16 mouse cellular contexts compared by ENCODE assay signal in genomic region chr11:74439202-74439601, GRCm38 (mm10).
DNase-seq lines count a peak whose midpoint lies in the region; ATAC-seq lines count a peak whose summit lies in the region.
"Had no signal": no experiment of that assay in that cellular context is flagged by ENCODE, and none has a peak within 500 bp of the region (broad histone marks: within the 10 kb centered on the region; RNA-seq: fewer than 3 reads in every experiment).

No protein-coding gene starts in this region.

- 36% methylated on average over 6 of the region's 6 CpGs for WGBS in kidney, embryonic 14.5 days
- WGBS in hindbrain, embryonic 12.5 days: 70% methylated on average over 6 of the region's 6 CpGs

- no peak for DNase-seq in kidney, adult 18-20 months
- peak; percentile 37 to 41 for DNase-seq in urinary bladder, postnatal 36 days (ENCODE audit: low spot score in 2 of 2)
- DNase-seq in urinary bladder, adult 2 months (ENCODE audit: low spot score): no peak
- DNase-seq in brain, adult 2 months (ENCODE audit: low read depth, low spot score): peak; percentile 59
- no peak for DNase-seq in gastrocnemius, adult 18-20 months (ENCODE audit: low spot score)
- DNase-seq: cerebellum, postnatal 25 days; gastrocnemius, postnatal 14 days; kidney, adult 2 months; right cerebral cortex, postnatal 25 days; thymus, postnatal 4 days had no signal

- no peak overlapping the region for H3K4me3 ChIP-seq in kidney, embryonic 14.5 days (ENCODE audit: low read length)
- no peak overlapping the region for H3K4me3 ChIP-seq in hindbrain, embryonic 12.5 days
- H3K4me3 ChIP-seq: forebrain, embryonic 13.5 days; limb, embryonic 10.5 days; liver, embryonic 15.5 days had no signal

- no peaks in the 10 kb centered on the region for H3K27me3 ChIP-seq in kidney, embryonic 14.5 days (ENCODE audit: control insufficient read depth, insufficient read depth, low read length)
- no peaks in the 10 kb centered on the region for H3K27me3 ChIP-seq in hindbrain, embryonic 12.5 days
- H3K27me3 ChIP-seq: forebrain, embryonic 13.5 days; liver, embryonic 15.5 days had no signal

- no peaks in the 10 kb centered on the region for H3K36me3 ChIP-seq in kidney, embryonic 14.5 days (ENCODE audit: control insufficient read depth, insufficient read depth, low read length)
- no peaks in the 10 kb centered on the region for H3K36me3 ChIP-seq in hindbrain, embryonic 12.5 days
- H3K36me3 ChIP-seq: limb, embryonic 10.5 days; liver, embryonic 15.5 days had no signal

- H3K4me1 ChIP-seq in kidney, embryonic 14.5 days (ENCODE audit: control insufficient read depth, insufficient read depth, low read length): no peaks in the 10 kb centered on the region
- H3K4me1 ChIP-seq in hindbrain, embryonic 12.5 days: no peaks in the 10 kb centered on the region
- H3K4me1 ChIP-seq: forebrain, embryonic 13.5 days; limb, embryonic 10.5 days; liver, embryonic 15.5 days had no signal

- H3K9me3 ChIP-seq in kidney, embryonic 14.5 days (ENCODE audit: control insufficient read depth, low read length): no peaks in the 10 kb centered on the region
- no peaks in the 10 kb centered on the region for H3K9me3 ChIP-seq in hindbrain, embryonic 12.5 days (replicated peaks)
- H3K9me3 ChIP-seq: forebrain, embryonic 13.5 days; G1E; limb, embryonic 10.5 days; liver, embryonic 15.5 days had no signal

- ATAC-seq in kidney, embryonic 14.5 days (ENCODE audit: low FRiP score, low TSS enrichment): peak; percentile 56
- no peak for ATAC-seq in hindbrain, embryonic 12.5 days (ENCODE audit: low FRiP score)
- ATAC-seq: forebrain, embryonic 13.5 days had no signal

- H3K9ac ChIP-seq in kidney, embryonic 14.5 days (ENCODE audit: low read depth, low read length): no peak overlapping the region
- no peak overlapping the region for H3K9ac ChIP-seq in hindbrain, embryonic 12.5 days
- H3K9ac ChIP-seq: forebrain, embryonic 13.5 days; liver, embryonic 15.5 days had no signal

- no peak overlapping the region for H3K27ac ChIP-seq in kidney, embryonic 14.5 days (ENCODE audit: low read depth, low read length)
- H3K27ac ChIP-seq in hindbrain, embryonic 12.5 days: no peak overlapping the region
- H3K27ac ChIP-seq: forebrain, embryonic 13.5 days; limb, embryonic 10.5 days; liver, embryonic 15.5 days had no signal

- H3K4me2 ChIP-seq in kidney, embryonic 14.5 days (replicated peaks; ENCODE audit: low read depth, low read length): no peak overlapping the region
- no peak overlapping the region for H3K4me2 ChIP-seq in hindbrain, embryonic 12.5 days (replicated peaks)
- H3K4me2 ChIP-seq: forebrain, embryonic 13.5 days; liver, embryonic 15.5 days had no signal

Comparison
In these comparisons a context has a peak if more than half of its experiments do, and no peak if none do; other contexts are left out.
1. DNase-seq: peak in urinary bladder, postnatal 36 days (2 of 2) and brain, adult 2 months (single experiment); none in kidney, adult 18-20 months (single experiment), urinary bladder, adult 2 months (single experiment) and gastrocnemius, adult 18-20 months (single experiment).